ENCODE assay signal across 8 mouse cellular contexts in the genomic region with DNA sequence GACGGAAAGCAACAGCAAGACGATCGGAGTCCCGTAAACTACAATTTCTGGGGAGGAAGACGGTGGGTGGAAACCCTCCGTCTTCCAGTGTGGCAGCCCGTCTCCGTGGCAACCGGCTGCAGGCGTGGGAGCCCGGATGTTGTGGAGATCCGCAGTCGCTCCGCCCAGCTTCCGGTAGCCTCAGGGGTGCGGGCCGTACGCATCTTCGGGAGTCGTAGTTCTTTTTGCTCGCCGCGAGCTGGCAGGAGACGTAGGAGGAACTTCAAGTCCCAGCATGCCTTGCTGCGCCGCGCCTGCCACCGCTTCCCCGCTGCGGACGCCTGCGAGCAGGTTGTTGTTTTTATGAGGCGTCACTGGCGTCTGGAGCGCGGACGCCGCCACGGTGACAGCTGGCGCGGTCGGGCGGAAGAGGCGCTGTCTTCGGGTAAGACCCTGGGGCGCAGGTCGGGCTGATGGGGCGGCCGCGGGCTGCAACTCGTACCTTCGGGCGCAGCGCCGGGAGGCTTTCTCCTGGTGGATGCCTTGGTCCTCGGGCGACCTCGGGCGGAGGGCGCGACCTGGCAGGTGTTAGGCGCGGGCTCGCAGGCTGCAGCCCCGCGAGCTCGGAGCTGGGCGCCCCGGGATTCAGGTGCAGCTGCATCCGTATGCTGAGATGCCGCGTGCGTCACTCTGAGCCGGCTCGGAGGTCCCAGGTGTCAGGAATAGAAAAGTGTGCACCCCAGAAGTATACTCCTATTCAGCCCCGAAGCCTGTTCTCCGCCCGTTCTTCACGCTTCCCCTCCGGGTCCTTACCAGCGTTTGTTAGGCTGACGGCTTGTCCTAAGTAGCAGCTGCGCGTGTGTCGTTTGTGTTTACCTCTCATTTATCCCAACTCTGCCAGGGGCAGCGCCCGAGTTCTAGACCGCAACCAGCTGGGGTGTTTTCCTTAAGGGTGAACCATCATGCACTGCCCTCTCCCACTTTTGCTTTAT. TPM values are rescaled to one million over a fixed set of nuclear protein-coding genes. Genes with fewer than 3 reads are reported as not detected.
DNase-seq lines count a peak whose midpoint lies in the region; ATAC-seq lines count a peak whose summit lies in the region.

A gene (minus strand): TSS at position 133 of the 971 bp plus-strand sequence.
A gene (plus strand): TSS at position 180 of the 971 bp plus-strand sequence.

- no peaks in the 10 kb centered on the region for H3K9me3 ChIP-seq in intestine, embryonic 14.5 days (ENCODE audit: control insufficient read depth, low read length)

- H3K27ac ChIP-seq in intestine, embryonic 14.5 days (ENCODE audit: low read depth): no peak within 1 kb of the TSS; the same call in 1 of the 2 replicates

- peak; percentile 86 to 87 for DNase-seq in adrenal gland, adult 18-20 months (ENCODE audit: low spot score in 2 of 2)
- DNase-seq in embryo, embryonic 11 days: peak; percentile 98
- peak; percentile 98 for DNase-seq in gastrocnemius, postnatal 25 days
- DNase-seq in intestine, embryonic 14.5 days (ENCODE audit: low spot score): peak; percentile 92
- peak; percentile 98 for DNase-seq in left cerebral cortex, postnatal 14 days (ENCODE audit: low spot score in 2 of 2)
- peak; percentile 98 for DNase-seq in mesoderm, embryonic 11.5 days (ENCODE audit: low read depth, low spot score)
- peak; percentile 98 to 99 for DNase-seq in right cerebral cortex, postnatal 36 days (ENCODE audit: low spot score in 2 of 2)
- peak; percentile 95 for DNase-seq in yolk sac, embryonic 10.5 days (ENCODE audit: low spot score)

- peak within 1 kb of the TSS; percentile 92 for H3K4me2 ChIP-seq in intestine, embryonic 14.5 days (ENCODE audit: low read length)

- H3K27me3 ChIP-seq in intestine, embryonic 14.5 days (replicated peaks; ENCODE audit: control insufficient read depth, insufficient read depth, low read length): no peaks in the 10 kb centered on the region

- under 1% methylated on average over 88 of the region's 88 CpGs for WGBS in intestine, embryonic 14.5 days

- intact Hi-C loops in left cerebral cortex, postnatal 14 days (cut with DNase I): no loop called here

- H3K4me3 ChIP-seq in intestine, embryonic 14.5 days (ENCODE audit: low read depth, low read length): peak within 1 kb of the TSS; percentile 89

- H3K36me3 ChIP-seq in intestine, embryonic 14.5 days (ENCODE audit: control insufficient read depth, insufficient read depth, low read length): no peaks in the 10 kb centered on the region

- ATAC-seq in intestine, embryonic 14.5 days (replicated peaks; ENCODE audit: low FRiP score, low TSS enrichment, low read depth): peak; percentile 100

- H3K9ac ChIP-seq in intestine, embryonic 14.5 days (ENCODE audit: low read length): peak within 1 kb of the TSS; percentile 63

- H3K4me1 ChIP-seq in intestine, embryonic 14.5 days (replicated peaks; ENCODE audit: control insufficient read depth, insufficient read depth, low read length): peaks cover 6% of the 10 kb centered on the region; the same call in 1 of the 2 replicates

RNA-seq across cellular contexts. Expression of the first gene that starts in this region (rescaled TPM):
- 10 to 100 TPM; 12.2 to 13.9 TPM for total RNA-seq in adrenal gland, adult 18-20 months (2021)
- 1 to 10 TPM; 7.0 to 9.4 TPM for total RNA-seq in gastrocnemius, postnatal 25 days (2021)
- polyA plus RNA-seq in intestine, embryonic 14.5 days (2014; fragmentation: Nextera tagmentation; extraction: Ambion mirVana): 11.1 and 12.2 TPM in 2 replicates
- 1 to 10 TPM; 7.6 to 8.6 TPM for total RNA-seq in left cerebral cortex, postnatal 14 days (2021)

RNA-seq across cellular contexts. Expression of the second gene that starts in this region (rescaled TPM):
- 100 to 1,000 TPM; 112 to 150 TPM for total RNA-seq in adrenal gland, adult 18-20 months (2021)
- total RNA-seq in gastrocnemius, postnatal 25 days (2021): 10 to 100 TPM; 53.9 to 59.0 TPM
- polyA plus RNA-seq in intestine, embryonic 14.5 days (2014; fragmentation: Nextera tagmentation; extraction: Ambion mirVana): 21.8 and 22.4 TPM in 2 replicates
- total RNA-seq in left cerebral cortex, postnatal 14 days (2021): 100 to 1,000 TPM; 104 to 117 TPM
